Mouse (Mus musculus) B cell, adult 2 months (primary cell): ENCODE data around the gene Kcnc1.
A peak's percentile ranks its signal among the peaks of the same experiment; 100 is the strongest.

Experiments used
- DNase-seq, 2 experiments: peaks; one replicate each; pipeline ENCODE4 v3.0.0; 2022

Gene Kcnc1

GRCm38 (mm10) chr7:46422764-46423412, 26.6 kb downstream of the Kcnc1 start:
- peak; percentile 86 to 88 for DNase-seq

GRCm38 (mm10) chr7:46423951-46424350, 27.7 kb downstream of the Kcnc1 start:
- DNase-seq, result no peak

- no peak for DNase-seq
Observed at GRCm38 (mm10) chr7:46425012-46425411, 28.7 kb downstream of the Kcnc1 start.

- no peak for DNase-seq
Observed at GRCm38 (mm10) chr7:46433874-46434273, 37.6 kb downstream of the Kcnc1 start.

GRCm38 (mm10) chr7:46435833-46436232, 39.5 kb downstream of the Kcnc1 start:
- peak in 1 of 2 experiments; percentile 7 for DNase-seq

- no peak for DNase-seq
Observed at GRCm38 (mm10) chr7:46438537-46439141, 42.3 kb downstream of the Kcnc1 start.

- DNase-seq, result no peak
Observed at GRCm38 (mm10) chr7:46443163-46443562, 46.9 kb downstream of the Kcnc1 start.

- no peak for DNase-seq
Observed at GRCm38 (mm10) chr7:46445896-46446295, 49.6 kb downstream of the Kcnc1 start.

GRCm38 (mm10) chr7:46447473-46448165, 51.3 kb downstream of the Kcnc1 start:
- DNase-seq, result no peak

- no peak for DNase-seq
Observed at GRCm38 (mm10) chr7:46448922-46449645, 52.8 kb downstream of the Kcnc1 start.

GRCm38 (mm10) chr7:46453930-46454679, 57.8 kb downstream of the Kcnc1 start:
- no peak for DNase-seq

GRCm38 (mm10) chr7:46457889-46458288, 61.6 kb downstream of the Kcnc1 start:
- DNase-seq, result no peak

- no peak for DNase-seq
Observed at GRCm38 (mm10) chr7:46459200-46459599, 62.9 kb downstream of the Kcnc1 start.

- DNase-seq, result no peak
Observed at GRCm38 (mm10) chr7:46459605-46460245, 63.4 kb downstream of the Kcnc1 start.

- no peak for DNase-seq
Observed at GRCm38 (mm10) chr7:46462287-46462686, 66.0 kb downstream of the Kcnc1 start.

GRCm38 (mm10) chr7:46463136-46463535, 66.8 kb downstream of the Kcnc1 start:
- DNase-seq, result peak in 1 of 2 experiments; percentile 1

GRCm38 (mm10) chr7:46466422-46466981, 70.2 kb downstream of the Kcnc1 start:
- DNase-seq, result no peak

- DNase-seq, result no peak
Observed at GRCm38 (mm10) chr7:46469542-46469941, 73.2 kb downstream of the Kcnc1 start.

GRCm38 (mm10) chr7:46471054-46471737, 74.9 kb downstream of the Kcnc1 start:
- DNase-seq, result no peak

- no peak for DNase-seq
Observed at GRCm38 (mm10) chr7:46473141-46473540, 76.8 kb downstream of the Kcnc1 start.

- DNase-seq, result no peak
Observed at GRCm38 (mm10) chr7:46475464-46475863, 79.2 kb downstream of the Kcnc1 start.
